Mouse (Mus musculus) neutrophil, adult 65 days (primary cell): Measurements from ENCODE around the gene Sirpb1a. TPM values are rescaled to one million over a fixed set of nuclear protein-coding genes. Genes with fewer than 3 reads are reported as not detected.

Experiments
- total RNA-seq: library from RNA; stranded (reverse); gene quantifications from 2 replicates; pipeline ENCODE4 v1.2.4, GENCODE M21; 2023

The Sirpb1a gene
- 20.0 and 31.4 TPM in 2 replicates for total RNA-seq

DNA sequence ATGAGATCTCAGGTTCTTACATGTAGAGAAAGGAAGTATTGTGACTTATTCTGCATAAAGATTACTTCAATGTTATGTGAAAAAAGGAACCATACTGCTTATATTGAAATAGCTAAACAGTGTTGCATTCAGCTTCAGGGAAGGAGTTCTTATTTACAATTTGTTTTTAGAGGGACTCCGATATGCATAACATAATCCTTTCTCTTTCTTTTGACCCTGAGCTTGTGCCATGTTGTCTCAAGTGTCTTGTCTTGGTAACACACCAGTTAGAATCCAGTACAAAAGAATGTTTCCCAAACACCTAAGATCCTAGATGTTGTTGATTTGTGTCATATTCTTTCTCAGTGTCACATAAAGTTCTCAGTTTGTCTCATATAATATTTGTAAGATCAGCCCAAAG lies at the start of gene Sirpb1a:
Gene Sirpb1a, minus strand, starts transcription at position 74 of the 400 bp plus-strand sequence.

DNA sequence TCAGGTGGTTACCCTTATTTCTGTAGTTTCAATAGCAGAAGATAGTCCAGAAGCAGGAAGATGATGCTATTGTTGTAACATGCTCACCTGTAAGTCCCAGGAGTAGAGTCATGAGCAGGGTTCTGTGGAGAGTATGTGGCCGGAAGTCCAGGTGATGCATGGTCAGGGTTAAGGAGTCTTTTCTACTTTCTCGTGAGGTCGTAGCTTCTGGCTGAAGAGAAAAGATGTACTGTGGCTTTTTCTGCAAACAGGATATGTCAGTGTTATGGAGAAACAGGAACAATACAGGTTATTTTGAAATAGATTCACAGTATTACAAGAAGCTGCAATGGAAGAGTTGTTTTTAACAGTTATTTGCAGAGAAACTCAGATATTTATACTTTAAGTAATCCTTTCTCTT lies 94.3 kb downstream of the Sirpb1a start, which contains the start of gene Gm9733:
Gene Gm9733, minus strand, starts transcription at position 240 of the 400 bp plus-strand sequence.

Other genes with a start within 250 kb of the Sirpb1a start
- gene Gm9733, start 94.2 kb downstream of the Sirpb1a start, total RNA-seq = 45.0 and 45.8 TPM in 2 replicates
- 54.9 and 78.5 TPM in 2 replicates for gene Sirpb1b, start 148.5 kb upstream of the Sirpb1a start, total RNA-seq